Mouse (Mus musculus) MEL (cell line): Measurements from ENCODE around the gene Igsf10.

Experiments used
- CTCF ChIP-seq, 3 experiments: IDR thresholded peaks in 2 of 3; conservative IDR thresholded peaks in 1 of 3; 2 replicates each; pipeline ENCODE4 v1.5.1; 2011 to 2012; ENCODE audit warnings: low read length in 3 of 3, low read depth in 2 of 3, mild to moderate bottlenecking in 2 of 3, improper control_type of control experiment in 1 of 3, inconsistent platforms in 1 of 3, mixed read lengths in 1 of 3, moderate library complexity in 1 of 3; ENCODE audit not compliant: control insufficient read depth in 1 of 3, insufficient read depth in 1 of 3, poor library complexity in 1 of 3, severe bottlenecking in 1 of 3
- HCFC1 ChIP-seq: IDR thresholded peaks from 2 replicates; pipeline ENCODE4 v1.6.1; 2012; ENCODE audit warnings: low read depth, mild to moderate bottlenecking, inconsistent platforms, low read length, improper control_type of control experiment, moderate library complexity
- KAT2A ChIP-seq: conservative IDR thresholded peaks from 2 replicates; pipeline ENCODE4 v1.6.1; 2012; ENCODE audit warnings: low read depth, low read length, improper control_type of control experiment, inconsistent platforms
- MAX ChIP-seq: IDR thresholded peaks from 2 replicates; pipeline ENCODE4 v1.6.1; 2011; ENCODE audit warnings: low read length, improper control_type of control experiment
- NELFE ChIP-seq: IDR thresholded peaks from 2 replicates; pipeline ENCODE4 v1.6.1; 2011; ENCODE audit warnings: low read depth, low read length, improper control_type of control experiment
- POLR2A ChIP-seq, 2 experiments: IDR thresholded peaks; 2 replicates each; pipeline ENCODE4 v1.6.1; 2011 to 2012; ENCODE audit warnings: low read length in 2 of 2, mild to moderate bottlenecking in 2 of 2, control low read depth in 1 of 2, improper control_type of control experiment in 1 of 2, low read depth in 1 of 2, moderate library complexity in 1 of 2; ENCODE audit not compliant: control insufficient read depth in 1 of 2, insufficient read depth in 1 of 2, poor library complexity in 1 of 2
- POLR2AphosphoS2 ChIP-seq: IDR thresholded peaks from 2 replicates; pipeline ENCODE4 v1.6.1; 2011; ENCODE audit warnings: low read length, improper control_type of control experiment
- TCF12 ChIP-seq: IDR thresholded peaks from 2 replicates; pipeline ENCODE4 v1.6.1; 2014; ENCODE audit warnings: low read depth, mild to moderate bottlenecking, inconsistent platforms, low read length, improper control_type of control experiment, moderate library complexity
- UBTF ChIP-seq: IDR thresholded peaks from 2 replicates; pipeline ENCODE4 v1.6.1; 2012; ENCODE audit warnings: low read depth, mild to moderate bottlenecking, inconsistent platforms, low read length, improper control_type of control experiment, moderate library complexity, borderline replicate concordance; ENCODE audit not compliant: insufficient read depth
- ZKSCAN1 ChIP-seq: IDR thresholded peaks from 2 replicates; pipeline ENCODE4 v1.6.1; 2012; ENCODE audit warnings: low read depth, mild to moderate bottlenecking, inconsistent platforms, low read length, improper control_type of control experiment, moderate library complexity

DNA sequence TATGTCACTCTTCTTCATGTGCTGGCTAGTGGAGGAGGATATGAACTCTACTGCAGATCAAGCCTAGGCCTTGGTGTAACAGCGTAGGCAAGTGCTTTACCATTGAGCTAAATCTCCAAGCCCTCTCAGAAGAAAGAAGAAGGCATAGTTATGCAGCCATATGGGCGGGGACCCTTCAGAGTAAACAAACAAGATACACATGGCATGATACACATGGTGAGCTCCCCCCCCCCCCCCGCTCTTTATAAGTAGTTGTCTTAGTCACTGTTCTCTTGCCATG is 66.0 kb downstream of the Igsf10 start:
- TF ChIP-seq POLR2A (IDR thresholded peaks at IDR 0.05; ENCODE audit: control insufficient read depth in 1 of 2, insufficient read depth in 1 of 2, low read depth in 1 of 2, low read length in 2 of 2, poor library complexity in 1 of 2), result no peak
- no peak for TF ChIP-seq CTCF (IDR thresholded peaks at IDR 0.05 in 2 of 3, conservative IDR thresholded peaks at IDR 0.05 in 1 of 3; ENCODE audit: control insufficient read depth in 1 of 3, insufficient read depth in 1 of 3, low read depth in 2 of 3, low read length in 3 of 3, poor library complexity in 1 of 3, severe bottlenecking in 1 of 3)
- TF ChIP-seq MAX, result no peak
- no peak for TF ChIP-seq HCFC1
- no peak for TF ChIP-seq KAT2A
- TF ChIP-seq NELFE, result no peak
- TF ChIP-seq ZKSCAN1, result no peak
- TF ChIP-seq TCF12, result no peak
- TF ChIP-seq UBTF, result no peak
- no peak for TF ChIP-seq POLR2AphosphoS2
